11 mouse cellular contexts compared by ENCODE assay signal in the genomic region with DNA sequence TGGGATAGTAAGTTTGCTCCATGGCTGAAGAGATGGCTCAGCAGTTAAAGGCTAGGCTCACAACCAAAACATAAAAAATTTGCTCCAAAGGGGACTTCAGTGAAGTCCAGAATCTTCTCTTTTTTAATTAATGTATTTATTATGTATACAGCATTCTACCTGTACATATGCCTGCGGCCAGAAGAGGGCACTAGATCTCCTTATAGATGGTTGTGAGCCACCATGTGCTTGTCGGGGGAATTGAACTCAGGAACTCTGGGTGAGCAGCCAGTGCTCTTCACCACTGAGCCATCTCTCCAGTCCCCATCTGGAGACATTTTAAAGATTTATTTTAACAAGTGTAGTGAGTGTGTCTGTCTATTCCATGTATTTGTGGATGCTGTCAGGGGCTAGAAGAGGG. TPM values are rescaled to one million over a fixed set of nuclear protein-coding genes. Genes with fewer than 3 reads are reported as not detected.
DNase-seq lines count a peak whose midpoint lies in the region; ATAC-seq and TF ChIP-seq lines count a peak whose summit lies in the region.
"Had no signal": no experiment of that assay in that cellular context is flagged by ENCODE, and none has a peak within 500 bp of the region (broad histone marks: within the 10 kb centered on the region; RNA-seq: fewer than 3 reads in every experiment).

No protein-coding gene starts in this region.

- ATAC-seq in CD4-positive, CD25-positive, alpha-beta regulatory T cell, adult 4 months: no peak
- ATAC-seq in megakaryocyte progenitor cell, adult 5-6 weeks (replicated peaks; ENCODE audit: poor library complexity): peak; percentile 68

- peak; percentile 43 for DNase-seq in CD4-positive, CD25-positive, alpha-beta regulatory T cell, adult 2 months (ENCODE audit: low read depth, low spot score)
- DNase-seq in liver, adult 2 months (ENCODE audit: extremely low read depth, low read depth, low spot score): no peak
- DNase-seq in liver (no peak), ES-CJ7 (ENCODE audit: low read depth, low spot score) (peak; percentile 71)
- DNase-seq in layer of hippocampus, postnatal 25 days (ENCODE audit: extremely low spot score in 1 of 2, low spot score in 1 of 2): no peak
- no peak for DNase-seq in right cerebral cortex, postnatal 10 days (ENCODE audit: low spot score in 2 of 2)
- DNase-seq: gastrocnemius, postnatal 25 days had no signal

- no peak overlapping the region for H3K9ac ChIP-seq in liver, adult 2 months (ENCODE audit: low read depth, low read length)
- H3K9ac ChIP-seq: embryonic facial prominence, embryonic 13.5 days; hindbrain, embryonic 14.5 days had no signal

- no peaks in the 10 kb centered on the region for H3K36me3 ChIP-seq in liver, adult 2 months (ENCODE audit: control insufficient read depth, insufficient read depth, low read length)

- no peaks in the 10 kb centered on the region for H3K79me2 ChIP-seq in liver, adult 2 months (ENCODE audit: control insufficient read depth, insufficient read depth, low read length)

- no peak overlapping the region for H3K4me3 ChIP-seq in liver, adult 2 months (ENCODE audit: insufficient read depth, low read depth, low read length)
- H3K4me3 ChIP-seq: embryonic facial prominence, embryonic 13.5 days had no signal

- WGBS in liver, adult 2 months: 77% methylated on average over 2 of the region's 2 CpGs

- no peak for TF ChIP-seq POLR2A in liver, adult 2 months (IDR thresholded peaks at IDR 0.05; ENCODE audit: extremely low read depth, insufficient read depth, low read length)

- H3K27me3 ChIP-seq in liver, adult 2 months (ENCODE audit: control insufficient read depth, insufficient read depth, low read length): no peaks in the 10 kb centered on the region
- H3K27me3 ChIP-seq: embryonic facial prominence, embryonic 13.5 days had no signal

- peak; percentile 21; the same call in 1 of the 2 replicates for TF ChIP-seq CTCF in liver, adult 2 months (IDR thresholded peaks at IDR 0.05; ENCODE audit: low read depth, low read length)

- H3K4me1 ChIP-seq in liver, adult 2 months (ENCODE audit: control insufficient read depth, insufficient read depth, low read length): no peaks in the 10 kb centered on the region
- H3K4me1 ChIP-seq: embryonic facial prominence, embryonic 13.5 days had no signal

- H3K27ac ChIP-seq in liver, adult 2 months (replicated peaks; ENCODE audit: insufficient read depth, low read depth, low read length): no peak overlapping the region
- H3K27ac ChIP-seq: embryonic facial prominence, embryonic 13.5 days; hindbrain, embryonic 14.5 days had no signal

RNA-seq across cellular contexts. Expression of gene Plekhg4, which starts 6.0 kb away (rescaled TPM):
- not detected for polyA plus RNA-seq in CD4-positive, CD25-positive, alpha-beta regulatory T cell, adult 4 months (2017; shearing (Covaris generic))
- total RNA-seq in liver, adult 2 months (2014; rRNA removed): under 0.01 and 0.13 TPM in 2 replicates
- 0.09 TPM in 1 of 2 replicates, not detected in the other for polyA plus RNA-seq in liver, adult 2 months (2012; rRNA removed)
- not detected in 2 replicates for total RNA-seq in megakaryocyte progenitor cell, adult 5-6 weeks (2015)
- not detected in 2 replicates for total RNA-seq in megakaryocyte progenitor cell, adult 5-6 weeks (2017)
- total RNA-seq in layer of hippocampus, postnatal 25 days (2021): 1 to 10 TPM in 1 of 2 experiments, under 1 TPM in 1; 0.49 to 1.1 TPM

RNA-seq across cellular contexts. Expression of gene Slc9a5, which starts 18.5 kb away (rescaled TPM):
- polyA plus RNA-seq in CD4-positive, CD25-positive, alpha-beta regulatory T cell, adult 4 months (2017; shearing (Covaris generic)): under 1 TPM in 1 of 2 experiments, not detected in 1; 0.16 TPM
- total RNA-seq in liver, adult 2 months (2014; rRNA removed): under 0.01 and 0.20 TPM in 2 replicates
- 0.15 and 0.53 TPM in 2 replicates for polyA plus RNA-seq in liver, adult 2 months (2012; rRNA removed)
- total RNA-seq in megakaryocyte progenitor cell, adult 5-6 weeks (2015): 0.54 and 0.79 TPM in 2 replicates
- under 0.01 and 0.61 TPM in 2 replicates for total RNA-seq in megakaryocyte progenitor cell, adult 5-6 weeks (2017)
- total RNA-seq in layer of hippocampus, postnatal 25 days (2021): 10 to 100 TPM; 12.5 to 13.4 TPM

RNA-seq across cellular contexts. Expression of gene Fhod1, which starts 19.4 kb away (rescaled TPM):
- polyA plus RNA-seq in CD4-positive, CD25-positive, alpha-beta regulatory T cell, adult 4 months (2017; shearing (Covaris generic)): 1 to 10 TPM; 2.3 to 5.3 TPM
- 1.7 and 1.9 TPM in 2 replicates for total RNA-seq in liver, adult 2 months (2014; rRNA removed)
- polyA plus RNA-seq in liver, adult 2 months (2012; rRNA removed): 3.2 and 7.8 TPM in 2 replicates
- 5.0 and 6.2 TPM in 2 replicates for total RNA-seq in megakaryocyte progenitor cell, adult 5-6 weeks (2015)
- total RNA-seq in megakaryocyte progenitor cell, adult 5-6 weeks (2017): 2.3 and 2.9 TPM in 2 replicates
- 1 to 10 TPM; 1.7 to 2.8 TPM for total RNA-seq in layer of hippocampus, postnatal 25 days (2021)

RNA-seq across cellular contexts. Expression of gene Tmem208, which starts 41.0 kb away (rescaled TPM):
- polyA plus RNA-seq in CD4-positive, CD25-positive, alpha-beta regulatory T cell, adult 4 months (2017; shearing (Covaris generic)): 100 to 1,000 TPM; 149 to 160 TPM
- 97.9 and 104 TPM in 2 replicates for total RNA-seq in liver, adult 2 months (2014; rRNA removed)
- polyA plus RNA-seq in liver, adult 2 months (2012; rRNA removed): 87.5 and 90.9 TPM in 2 replicates
- 70.7 and 84.0 TPM in 2 replicates for total RNA-seq in megakaryocyte progenitor cell, adult 5-6 weeks (2015)
- 41.0 and 50.3 TPM in 2 replicates for total RNA-seq in megakaryocyte progenitor cell, adult 5-6 weeks (2017)
- 10 to 100 TPM; 40.7 to 45.2 TPM for total RNA-seq in layer of hippocampus, postnatal 25 days (2021)

RNA-seq across cellular contexts. Expression of gene Lrrc29, which starts 41.0 kb away (rescaled TPM):
- polyA plus RNA-seq in CD4-positive, CD25-positive, alpha-beta regulatory T cell, adult 4 months (2017; shearing (Covaris generic)): 1 to 10 TPM; 1.7 to 6.2 TPM
- 3.0 and 3.2 TPM in 2 replicates for total RNA-seq in liver, adult 2 months (2014; rRNA removed)
- 7.9 and 12.9 TPM in 2 replicates for polyA plus RNA-seq in liver, adult 2 months (2012; rRNA removed)
- 1.2 and 2.0 TPM in 2 replicates for total RNA-seq in megakaryocyte progenitor cell, adult 5-6 weeks (2015)
- 1.3 and 2.9 TPM in 2 replicates for total RNA-seq in megakaryocyte progenitor cell, adult 5-6 weeks (2017)
- 1 to 10 TPM; 4.0 to 9.2 TPM for total RNA-seq in layer of hippocampus, postnatal 25 days (2021)

Comparison
In these comparisons a context has a peak if more than half of its experiments do, and no peak if none do; other contexts are left out.
1. DNase-seq: peak in CD4-positive, CD25-positive, alpha-beta regulatory T cell, adult 2 months (single experiment) and ES-CJ7 (single experiment); none in liver, adult 2 months (single experiment), liver (single experiment), layer of hippocampus, postnatal 25 days (0 of 2) and right cerebral cortex, postnatal 10 days (0 of 2).
2. RNA of gene Slc9a5, which starts 18.5 kb away (total RNA-seq): 12.5 to 13.4 TPM in layer of hippocampus, postnatal 25 days; under 0.01 to 0.79 TPM in megakaryocyte progenitor cell, adult 5-6 weeks and under 0.01 to 0.20 TPM in liver, adult 2 months; every median in the first group is over 4 times any median in the second.